Mouse (Mus musculus): ENCODE measurements around the gene Vmn1r18. TPM values are rescaled to one million over a fixed set of nuclear protein-coding genes. Genes with fewer than 3 reads are reported as not detected.
"Not testable (repeated sequence)": the region's sequence is repeated elsewhere in the genome, so short reads cannot be mapped to it uniquely, and the experiment has no call there.

Vmn1r18 gene
- not detected in 2 replicates for polyA plus RNA-seq (2016; fragmentation: Nextera tagmentation; extraction: Ambion mirVana)

DNA sequence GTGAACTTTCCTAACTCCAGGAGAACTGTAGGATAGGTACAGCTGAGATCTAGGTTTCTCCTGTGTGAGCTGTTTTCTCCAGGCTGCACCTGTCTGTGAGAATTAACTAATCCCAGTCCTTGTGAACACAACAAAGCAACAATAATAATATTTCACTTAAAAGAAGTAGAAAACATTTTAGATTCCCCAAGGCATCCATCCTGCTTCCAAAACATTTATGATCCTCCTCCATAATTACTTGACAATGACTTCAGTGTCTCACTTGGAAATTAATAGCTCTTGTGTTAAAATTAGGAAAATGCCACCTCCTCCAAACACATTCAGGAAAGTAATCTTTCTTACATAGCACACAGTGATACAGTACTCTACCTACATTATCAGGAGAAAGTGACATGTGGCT, at the start of gene Vmn1r18:
Gene Vmn1r18, minus strand, starts transcription at position 101 of the 400 bp plus-strand sequence.
- H3K9ac ChIP-seq = no peak within 1 kb of the TSS
- ATAC-seq (ENCODE audit: low FRiP score) = no peak
- no peaks in the 10 kb centered on the region for H3K36me3 ChIP-seq (replicated peaks)
- no peak within 1 kb of the TSS for H3K27ac ChIP-seq
- no peaks in the 10 kb centered on the region for H3K27me3 ChIP-seq
- no peak within 1 kb of the TSS for H3K4me2 ChIP-seq
- H3K4me1 ChIP-seq = no peaks in the 10 kb centered on the region
- no peak within 1 kb of the TSS for H3K4me3 ChIP-seq (replicated peaks)
- no peaks in the 10 kb centered on the region for H3K9me3 ChIP-seq

- Histone ChIP-seq H3K27ac (no peak overlapping the region), H3K4me3 (replicated peaks) (no peak overlapping the region), H3K4me2 (no peak overlapping the region), H3K9ac (no peak overlapping the region), H3K9me3 (no peaks in the 10 kb centered on the region), H3K27me3 (no peaks in the 10 kb centered on the region), H3K4me1 (no peaks in the 10 kb centered on the region), H3K36me3 (replicated peaks) (no peaks in the 10 kb centered on the region)
- WGBS = 96% methylated on average over 1 of the region's 1 CpGs
- no peak for ATAC-seq (ENCODE audit: low FRiP score)
These were observed 35.6 kb upstream of the Vmn1r18 start for GRCm38 (mm10) chr6:57431196-57431595.

GRCm38 (mm10) chr6:57428630-57429029, 33.0 kb upstream of the Vmn1r18 start, which contains the start of gene Vmn1r20:
Gene Vmn1r20, plus strand, starts transcription at chr6:57428930.
- Histone ChIP-seq H3K4me1 (no peaks in the 10 kb centered on the region), H3K27me3 (no peaks in the 10 kb centered on the region), H3K4me3 (replicated peaks) (no peak within 1 kb of the TSS), H3K4me2 (no peak within 1 kb of the TSS), H3K27ac (no peak within 1 kb of the TSS), H3K9me3 (no peaks in the 10 kb centered on the region), H3K36me3 (replicated peaks) (no peaks in the 10 kb centered on the region), H3K9ac (no peak within 1 kb of the TSS)
- no peak for ATAC-seq (ENCODE audit: low FRiP score)
- WGBS = 75% methylated on average over 1 of the region's 1 CpGs

DNA sequence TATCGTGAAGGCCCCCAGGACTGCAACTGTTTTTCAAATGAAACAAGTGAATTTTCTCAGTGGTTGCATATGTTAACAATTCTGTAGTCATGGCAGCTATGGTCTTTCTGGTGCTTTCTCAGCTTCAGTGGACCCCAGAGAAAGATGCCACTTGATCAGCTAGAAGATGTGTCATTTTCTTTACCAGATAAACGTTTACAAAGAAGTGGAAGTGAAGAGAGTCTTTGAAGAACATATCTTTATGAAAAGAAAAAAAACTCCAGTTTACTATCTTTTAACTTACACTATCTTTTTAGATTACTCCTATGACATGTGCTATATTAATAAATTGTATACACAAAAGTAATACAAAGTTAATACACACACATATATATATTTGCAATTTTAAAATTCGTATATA, 7.9 kb upstream of the Vmn1r18 start, which contains the start of gene Vmn1r19:
Gene Vmn1r19, plus strand, starts transcription at position 301 of the 400 bp plus-strand sequence.
- H3K4me1 ChIP-seq; H3K4me2 ChIP-seq; H3K27me3 ChIP-seq; H3K4me3 ChIP-seq (replicated peaks); H3K27ac ChIP-seq; ATAC-seq (ENCODE audit: low FRiP score); H3K9me3 ChIP-seq; H3K9ac ChIP-seq; H3K36me3 ChIP-seq (replicated peaks): not testable (repeated sequence)
- 80% methylated on average over 3 of the region's 3 CpGs for WGBS

DNA sequence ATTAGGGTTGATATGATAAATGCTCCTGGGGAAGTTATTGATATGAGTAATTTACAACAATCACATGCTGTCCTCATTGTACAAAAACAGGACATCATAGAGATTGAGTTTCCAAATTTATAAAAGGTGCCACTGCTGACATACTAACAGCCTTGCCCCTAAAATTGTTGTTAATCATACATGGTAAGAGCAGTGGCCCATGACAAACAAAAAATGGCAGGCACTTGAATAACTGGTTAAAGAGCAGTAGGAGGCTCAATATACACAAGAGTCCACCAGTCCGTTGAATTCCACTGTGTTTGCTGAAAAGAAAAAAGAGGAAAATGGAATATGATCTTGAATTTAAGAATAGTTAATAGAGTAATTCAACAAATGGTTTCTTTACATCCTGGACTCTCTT, 28.1 kb downstream of the Vmn1r18 start:
- no peaks in the 10 kb centered on the region for H3K27me3 ChIP-seq
- H3K36me3 ChIP-seq (replicated peaks) = no peaks in the 10 kb centered on the region
- no peak overlapping the region for H3K27ac ChIP-seq
- H3K9ac ChIP-seq = no peak overlapping the region
- no peak overlapping the region for H3K4me2 ChIP-seq
- no peak for ATAC-seq (ENCODE audit: low FRiP score)
- no peaks in the 10 kb centered on the region for H3K9me3 ChIP-seq
- no peaks in the 10 kb centered on the region for H3K4me1 ChIP-seq
- WGBS = 83% methylated on average over 1 of the region's 1 CpGs
- no peak overlapping the region for H3K4me3 ChIP-seq (replicated peaks)

DNA sequence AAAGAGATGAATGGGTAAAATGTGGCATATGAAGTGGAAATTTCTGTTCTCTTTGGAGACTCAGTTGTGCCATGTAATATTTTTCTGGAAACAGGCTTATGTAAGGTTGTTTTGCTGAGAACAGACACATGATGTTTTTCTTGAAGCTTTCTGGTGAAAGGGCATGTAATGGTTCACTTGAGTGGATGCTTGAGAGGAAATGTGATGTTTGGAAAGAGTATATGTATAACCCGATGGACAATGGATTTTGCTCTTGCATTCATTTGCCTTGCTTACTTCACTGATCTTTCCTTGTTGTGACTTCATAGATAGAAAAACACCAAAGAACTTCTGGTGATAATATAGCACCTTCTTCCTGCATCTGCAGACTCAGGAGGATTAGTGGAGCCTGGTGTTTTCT, 29.7 kb downstream of the Vmn1r18 start:
- not testable (repeated sequence) for H3K27me3 ChIP-seq; H3K4me2 ChIP-seq; H3K27ac ChIP-seq; H3K9ac ChIP-seq; H3K4me1 ChIP-seq; ATAC-seq (ENCODE audit: low FRiP score); H3K36me3 ChIP-seq (replicated peaks); H3K9me3 ChIP-seq; H3K4me3 ChIP-seq (replicated peaks)
- 94% methylated on average over 1 of the region's 1 CpGs for WGBS

- no peaks in the 10 kb centered on the region for H3K4me1 ChIP-seq
- no peaks in the 10 kb centered on the region for H3K9me3 ChIP-seq
- H3K36me3 ChIP-seq (replicated peaks) = no peaks in the 10 kb centered on the region
- no peaks in the 10 kb centered on the region for H3K27me3 ChIP-seq
- H3K4me2 ChIP-seq = no peak within 1 kb of the TSS
- WGBS = 86% methylated on average over 1 of the region's 1 CpGs
- no peak within 1 kb of the TSS for H3K27ac ChIP-seq
- ATAC-seq (ENCODE audit: low FRiP score) = no peak
- no peak within 1 kb of the TSS for H3K9ac ChIP-seq
- H3K4me3 ChIP-seq (replicated peaks) = no peak within 1 kb of the TSS
These were observed 32.0 kb downstream of the Vmn1r18 start, which contains the start of gene Vmn1r17 for GRCm38 (mm10) chr6:57363627-57364026. Gene Vmn1r17, minus strand, starts transcription at chr6:57363727.

GRCm38 (mm10) chr6:57356864-57357263, 38.7 kb downstream of the Vmn1r18 start:
- H3K9ac ChIP-seq = no peak overlapping the region
- ATAC-seq (ENCODE audit: low FRiP score) = no peak
- no peaks in the 10 kb centered on the region for H3K36me3 ChIP-seq (replicated peaks)
- no peaks in the 10 kb centered on the region for H3K27me3 ChIP-seq
- 80% methylated on average over 2 of the region's 2 CpGs for WGBS
- no peaks in the 10 kb centered on the region for H3K4me1 ChIP-seq
- no peak overlapping the region for H3K4me2 ChIP-seq
- H3K27ac ChIP-seq = no peak overlapping the region
- H3K4me3 ChIP-seq (replicated peaks) = no peak overlapping the region
- no peaks in the 10 kb centered on the region for H3K9me3 ChIP-seq

GRCm38 (mm10) chr6:57329394-57329793, 66.2 kb downstream of the Vmn1r18 start, which contains the start of gene Vmn1r16:
Gene Vmn1r16, minus strand, starts transcription at chr6:57329494.
- ATAC-seq (ENCODE audit: low FRiP score) = no peak
- Histone ChIP-seq H3K9ac (no peak within 1 kb of the TSS), H3K27ac (no peak within 1 kb of the TSS), H3K4me2 (no peak within 1 kb of the TSS), H3K4me1 (no peaks in the 10 kb centered on the region), H3K4me3 (replicated peaks) (no peak within 1 kb of the TSS), H3K9me3 (no peaks in the 10 kb centered on the region), H3K27me3 (no peaks in the 10 kb centered on the region), H3K36me3 (replicated peaks) (no peaks in the 10 kb centered on the region)
- WGBS = 80% methylated on average over 3 of the region's 3 CpGs

Other genes with a start within 250 kb of the Vmn1r18 start
- gene Vmn1r12, start 238.9 kb downstream of the Vmn1r18 start, polyA plus RNA-seq (2016; fragmentation: Nextera tagmentation; extraction: Ambion mirVana) = not detected in 2 replicates
- gene Vmn1r13, start 192.5 kb downstream of the Vmn1r18 start, polyA plus RNA-seq (2016; fragmentation: Nextera tagmentation; extraction: Ambion mirVana) = not detected in 2 replicates
- not detected in 2 replicates for gene Vmn1r14, start 164.1 kb downstream of the Vmn1r18 start, polyA plus RNA-seq (2016; fragmentation: Nextera tagmentation; extraction: Ambion mirVana)
- gene Vmn1r15, start 137.8 kb downstream of the Vmn1r18 start, polyA plus RNA-seq (2016; fragmentation: Nextera tagmentation; extraction: Ambion mirVana) = not detected in 2 replicates
- gene Vmn1r16, start 66.3 kb downstream of the Vmn1r18 start, polyA plus RNA-seq (2016; fragmentation: Nextera tagmentation; extraction: Ambion mirVana) = not detected in 2 replicates
- not detected in 2 replicates for gene Vmn1r17, start 32.1 kb downstream of the Vmn1r18 start, polyA plus RNA-seq (2016; fragmentation: Nextera tagmentation; extraction: Ambion mirVana)
- gene Vmn1r19, start 8.0 kb upstream of the Vmn1r18 start, polyA plus RNA-seq (2016; fragmentation: Nextera tagmentation; extraction: Ambion mirVana) = not detected in 2 replicates
- gene Vmn1r20, start 33.1 kb upstream of the Vmn1r18 start, polyA plus RNA-seq (2016; fragmentation: Nextera tagmentation; extraction: Ambion mirVana) = not detected in 2 replicates
- 6.9 TPM in 2 replicates for gene Ppm1k, start 139.7 kb upstream of the Vmn1r18 start, polyA plus RNA-seq (2016; fragmentation: Nextera tagmentation; extraction: Ambion mirVana)
- gene Herc6, start 185.2 kb upstream of the Vmn1r18 start, polyA plus RNA-seq (2016; fragmentation: Nextera tagmentation; extraction: Ambion mirVana) = 2.5 and 2.8 TPM in 2 replicates